Mouse (Mus musculus) frontal cortex, adult (tissue): ENCODE measurements around the gene Mael.

ENCODE experiments used
- ATAC-seq: cut with Nextera tagmentation; 2 replicates; pipeline ENCODE4 v1.9.2; 2017; ENCODE audit warnings: mild to moderate bottlenecking, moderate library complexity, mixed read lengths; ENCODE audit not compliant: low TSS enrichment

Gene Mael

DNA sequence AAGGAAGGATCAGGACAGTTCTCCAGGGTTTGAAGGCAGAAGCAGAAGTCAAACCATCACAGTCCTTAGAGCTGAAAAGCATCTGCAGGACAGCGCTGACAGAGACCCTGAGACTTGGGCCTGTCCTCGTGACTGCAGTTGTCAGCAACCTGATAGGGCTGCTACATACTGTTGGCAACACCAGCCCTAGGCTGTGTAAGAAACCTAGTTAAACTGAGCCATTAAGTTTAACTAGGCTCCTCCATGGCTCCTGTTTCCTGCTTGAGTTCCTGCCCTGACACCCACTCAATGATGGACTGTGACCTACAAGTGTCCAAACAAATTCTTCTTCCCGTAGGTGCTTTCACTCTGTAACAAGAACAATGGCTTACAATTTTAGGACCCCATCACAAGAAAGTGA, 33.4 kb downstream of the Mael start:
- ATAC-seq: no peak

- ATAC-seq: no peak
Observed at GRCm38 (mm10) chr1:166204171-166204570, 34.4 kb downstream of the Mael start.

- no peak for ATAC-seq
Observed at GRCm38 (mm10) chr1:166189821-166190220, 48.7 kb downstream of the Mael start.

DNA sequence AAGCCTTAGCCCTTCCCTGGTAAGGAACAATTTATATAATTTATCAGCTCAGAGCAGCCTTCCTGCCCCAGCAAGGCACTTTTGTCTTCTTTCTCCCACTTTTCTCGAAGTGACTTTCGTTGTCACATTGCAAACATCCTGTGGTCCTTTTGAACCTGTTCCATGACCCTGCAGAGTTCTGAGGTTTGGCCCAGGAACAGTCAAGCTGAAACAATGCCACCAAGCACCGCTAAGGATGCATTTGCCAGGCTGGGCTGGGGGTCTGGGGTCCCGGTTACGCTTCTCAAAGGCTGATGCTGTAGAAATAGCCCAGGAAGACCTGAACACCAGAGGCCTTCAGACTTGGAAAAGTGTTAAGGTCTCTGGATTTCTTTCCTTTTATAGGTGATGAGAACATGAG, 53.2 kb downstream of the Mael start:
- ATAC-seq: no peak

- peak; percentile 84 for ATAC-seq
Observed at GRCm38 (mm10) chr1:166184391-166185229, 53.9 kb downstream of the Mael start.

- peak; percentile 53 for ATAC-seq
Observed at GRCm38 (mm10) chr1:166182952-166183627, 55.5 kb downstream of the Mael start.

DNA sequence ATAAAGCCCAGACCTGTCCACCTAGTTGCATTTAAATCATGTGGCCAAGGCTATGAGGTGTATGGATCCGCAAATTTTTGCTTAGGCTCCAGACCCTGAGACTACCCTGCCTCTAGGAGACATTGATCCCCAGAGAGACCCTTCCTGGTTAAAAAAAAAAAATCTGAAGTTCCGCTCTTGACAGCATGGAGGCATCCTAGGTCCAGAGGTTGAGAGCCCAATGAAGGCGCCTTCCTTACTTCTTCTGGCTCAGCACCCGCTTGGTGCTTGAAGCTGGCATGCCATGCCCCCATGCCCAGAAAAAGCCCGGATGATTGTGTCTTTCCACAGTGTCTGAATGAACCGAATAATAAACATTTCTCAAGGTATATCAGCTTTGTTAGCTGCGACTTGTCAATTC, 57.0 kb downstream of the Mael start:
- no peak for ATAC-seq

- ATAC-seq: no peak
Observed at GRCm38 (mm10) chr1:166173621-166174020, 64.9 kb downstream of the Mael start.

DNA sequence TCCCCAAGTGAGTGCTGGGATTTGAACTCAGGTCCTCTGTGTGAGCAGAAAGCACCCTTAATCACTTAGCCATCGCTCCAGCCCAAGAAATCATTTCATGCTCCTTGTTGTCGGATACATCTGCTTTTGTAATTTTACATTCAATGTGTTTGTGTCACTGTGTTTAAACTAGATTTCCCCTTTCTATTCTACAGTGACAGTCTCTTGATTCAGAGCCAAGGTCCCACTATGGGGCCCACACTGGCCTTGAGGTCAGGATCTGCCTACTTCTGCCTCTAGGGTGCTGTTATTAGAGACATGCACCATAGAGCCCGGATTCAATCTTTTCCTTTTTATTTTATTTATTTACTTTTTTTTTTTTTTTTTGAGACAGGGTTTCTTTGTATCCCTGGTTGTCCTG, 65.6 kb downstream of the Mael start:
- ATAC-seq: no peak

DNA sequence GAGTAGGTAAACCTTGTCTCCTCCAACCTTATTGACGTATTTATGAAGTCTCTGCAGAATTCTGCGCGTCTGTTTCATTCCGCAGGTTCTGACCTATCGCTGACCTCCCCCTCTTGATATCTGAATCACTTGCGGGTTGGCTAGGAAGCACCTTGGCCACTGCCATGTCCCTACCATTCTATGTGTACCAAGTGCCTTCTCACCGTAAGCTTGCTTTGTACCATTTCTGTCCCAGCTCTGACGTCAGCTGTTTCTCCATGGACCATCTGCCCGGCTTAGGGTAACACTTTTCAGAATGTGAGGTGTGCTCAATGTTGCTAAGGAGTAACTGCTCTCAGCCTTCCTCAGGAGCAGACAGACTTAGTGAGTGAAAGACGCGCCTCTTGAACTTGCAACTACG, 67.7 kb downstream of the Mael start:
- ATAC-seq: peak; percentile 91

DNA sequence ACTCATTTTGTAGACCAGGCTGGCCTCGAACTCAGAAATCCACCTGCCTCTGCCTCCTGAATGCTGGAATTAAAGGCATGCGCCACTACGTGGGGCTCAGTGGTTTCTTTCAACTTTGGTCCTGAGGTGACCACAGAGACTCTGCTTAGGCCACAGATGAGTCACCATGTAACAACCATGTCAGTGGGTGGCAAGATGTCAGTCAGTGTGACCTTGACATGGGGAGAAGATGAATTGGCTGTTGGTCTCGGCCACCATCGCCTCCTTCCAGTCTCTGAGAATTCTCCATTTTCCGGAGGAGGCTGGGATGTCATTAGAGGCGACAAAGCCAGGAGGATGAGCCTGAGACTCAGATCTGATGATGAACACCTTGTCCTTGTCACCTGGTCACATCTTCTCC, 68.8 kb downstream of the Mael start:
- ATAC-seq: no peak

- no peak for ATAC-seq
Observed at GRCm38 (mm10) chr1:166168017-166168416, 70.5 kb downstream of the Mael start.

- no peak for ATAC-seq
Observed at GRCm38 (mm10) chr1:166167405-166167804, 71.1 kb downstream of the Mael start.

DNA sequence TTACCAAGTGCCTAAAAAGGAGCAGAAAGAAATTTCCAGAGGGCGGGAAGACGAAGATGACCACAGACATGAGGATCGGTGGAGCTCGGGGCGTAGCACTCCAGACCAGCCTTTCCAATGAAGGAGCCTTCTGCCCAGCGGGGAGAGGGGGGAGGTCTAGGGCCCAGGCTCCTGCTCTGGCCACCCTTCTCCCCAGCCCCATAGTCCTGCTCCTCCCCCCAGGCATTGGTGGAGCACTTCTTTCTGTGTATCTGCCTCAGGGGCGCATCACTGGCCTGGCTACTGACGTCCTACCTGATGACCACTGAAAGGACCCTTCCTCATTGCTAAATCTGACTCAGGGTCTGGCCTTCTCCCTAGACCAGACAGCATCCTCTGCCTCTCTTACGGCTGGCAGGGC, 73.4 kb downstream of the Mael start:
- ATAC-seq: no peak

DNA sequence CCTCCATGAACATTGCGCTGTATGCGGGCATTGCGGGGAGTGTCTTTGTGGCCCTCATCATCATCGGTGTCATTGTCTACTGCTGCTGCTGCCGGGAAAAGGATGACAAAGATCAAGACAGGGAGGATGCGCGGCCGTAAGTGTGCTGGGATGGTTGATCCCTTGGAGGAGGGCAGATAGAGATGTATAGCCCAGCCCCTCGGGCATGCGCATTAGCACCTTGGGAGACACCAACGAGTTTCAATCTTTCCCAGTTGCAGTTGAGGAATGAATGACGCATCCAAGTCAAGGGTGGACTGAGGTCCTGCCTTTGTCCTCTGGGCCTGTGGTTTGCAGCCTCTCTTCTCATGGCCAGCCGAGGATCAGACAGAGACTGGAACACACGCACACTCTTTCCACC, 74.0 kb downstream of the Mael start:
- no peak for ATAC-seq

DNA sequence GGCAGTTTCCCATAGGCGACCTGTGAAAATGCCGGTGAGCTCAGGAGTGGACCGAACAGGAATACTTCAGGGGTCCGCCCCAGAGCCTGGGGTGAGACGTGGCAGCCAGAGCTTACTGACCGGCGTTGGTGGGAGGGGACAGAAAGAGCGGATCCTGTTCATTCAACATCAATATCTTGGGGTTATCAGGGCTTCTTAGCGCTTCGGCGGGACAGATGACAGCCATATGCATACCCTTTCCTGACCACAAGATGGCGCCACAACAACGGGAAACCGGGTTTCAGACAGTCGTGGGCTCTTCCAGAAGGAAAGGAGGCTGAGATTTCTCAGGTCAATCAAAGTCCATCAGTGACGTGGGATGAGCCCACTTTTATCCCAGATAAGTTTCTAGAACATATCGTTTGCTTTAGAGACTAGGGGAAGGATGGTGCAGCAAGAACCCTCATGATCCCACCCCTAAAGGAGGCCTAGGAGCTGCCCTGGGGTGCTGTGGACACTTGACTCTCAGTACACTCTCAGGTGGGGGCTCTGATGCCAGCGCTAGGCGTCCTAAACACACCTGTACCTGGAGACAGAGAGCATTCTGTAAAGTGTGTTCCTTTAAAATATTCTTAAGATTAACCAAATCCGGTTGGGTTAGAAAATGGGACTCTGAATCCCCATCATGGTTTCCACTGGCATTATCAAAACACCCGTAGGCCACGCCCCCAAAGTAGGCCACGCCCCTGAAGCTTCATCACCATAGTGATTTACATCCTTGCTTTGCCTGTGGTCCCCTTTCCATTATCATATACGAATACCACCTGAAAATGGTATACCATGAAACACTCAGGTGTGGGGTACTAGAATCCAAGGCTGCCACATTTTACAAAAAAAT, 77.7 kb downstream of the Mael start:
- ATAC-seq: peak; percentile 86

DNA sequence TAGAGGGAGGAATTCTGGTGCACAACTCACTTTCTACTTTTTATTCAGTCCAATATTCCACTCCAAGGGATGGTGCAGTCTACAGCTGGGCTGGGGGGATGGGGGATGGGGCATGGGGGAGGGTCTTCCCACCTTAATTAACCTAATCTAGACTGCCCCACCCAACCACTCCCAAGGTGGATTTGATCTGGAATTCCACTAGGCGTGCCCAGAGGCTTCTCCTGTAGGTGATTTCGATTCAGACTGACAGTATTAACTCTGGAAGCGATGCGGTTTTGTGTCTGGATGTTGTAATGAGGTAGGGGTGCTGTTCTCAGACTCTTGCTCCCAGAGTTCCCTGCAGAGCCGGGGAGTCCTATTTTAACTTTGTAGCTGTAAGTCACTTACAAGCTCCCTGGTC, 78.4 kb downstream of the Mael start:
- ATAC-seq: no peak

DNA sequence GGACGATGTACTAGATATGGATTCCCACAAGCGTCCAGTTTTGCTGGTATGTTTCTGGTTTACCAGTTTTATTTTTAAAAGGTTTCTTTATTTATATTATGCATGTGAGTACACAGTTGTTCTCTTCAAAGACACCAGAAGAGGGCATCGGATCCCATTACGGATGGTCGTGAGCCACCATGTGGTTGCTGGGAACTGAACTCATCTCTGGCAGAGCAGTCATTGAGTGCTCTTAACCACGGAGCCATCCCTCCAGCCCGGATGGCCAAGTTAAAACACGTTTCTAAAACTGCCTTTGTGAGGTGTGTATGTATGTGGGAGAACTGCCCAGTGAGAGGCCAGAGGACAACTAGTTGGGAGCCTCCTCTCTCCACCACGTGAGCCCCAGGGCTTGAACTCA, 79.9 kb downstream of the Mael start:
- no peak for ATAC-seq

DNA sequence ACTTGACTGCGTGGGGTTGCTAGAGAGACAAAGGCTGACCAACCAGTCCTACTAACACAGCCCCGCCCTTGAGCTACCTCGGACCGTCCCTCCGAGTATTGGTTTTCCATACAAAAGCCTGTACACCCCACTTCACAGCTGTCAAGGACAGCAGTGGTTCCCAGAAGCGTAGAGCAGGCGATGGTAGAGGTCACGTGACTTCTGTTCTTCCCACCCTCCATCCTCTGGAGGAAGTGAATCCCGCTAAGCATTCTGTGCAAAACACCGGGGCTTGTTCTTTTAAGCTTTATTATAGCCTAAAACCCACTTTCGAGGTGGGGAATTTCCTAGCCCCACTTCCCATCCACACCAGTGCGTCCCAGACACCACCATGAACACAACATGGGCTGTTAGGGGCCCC, 80.8 kb downstream of the Mael start:
- no peak for ATAC-seq

GRCm38 (mm10) chr1:166155113-166155494, 83.4 kb downstream of the Mael start:
- no peak for ATAC-seq

DNA sequence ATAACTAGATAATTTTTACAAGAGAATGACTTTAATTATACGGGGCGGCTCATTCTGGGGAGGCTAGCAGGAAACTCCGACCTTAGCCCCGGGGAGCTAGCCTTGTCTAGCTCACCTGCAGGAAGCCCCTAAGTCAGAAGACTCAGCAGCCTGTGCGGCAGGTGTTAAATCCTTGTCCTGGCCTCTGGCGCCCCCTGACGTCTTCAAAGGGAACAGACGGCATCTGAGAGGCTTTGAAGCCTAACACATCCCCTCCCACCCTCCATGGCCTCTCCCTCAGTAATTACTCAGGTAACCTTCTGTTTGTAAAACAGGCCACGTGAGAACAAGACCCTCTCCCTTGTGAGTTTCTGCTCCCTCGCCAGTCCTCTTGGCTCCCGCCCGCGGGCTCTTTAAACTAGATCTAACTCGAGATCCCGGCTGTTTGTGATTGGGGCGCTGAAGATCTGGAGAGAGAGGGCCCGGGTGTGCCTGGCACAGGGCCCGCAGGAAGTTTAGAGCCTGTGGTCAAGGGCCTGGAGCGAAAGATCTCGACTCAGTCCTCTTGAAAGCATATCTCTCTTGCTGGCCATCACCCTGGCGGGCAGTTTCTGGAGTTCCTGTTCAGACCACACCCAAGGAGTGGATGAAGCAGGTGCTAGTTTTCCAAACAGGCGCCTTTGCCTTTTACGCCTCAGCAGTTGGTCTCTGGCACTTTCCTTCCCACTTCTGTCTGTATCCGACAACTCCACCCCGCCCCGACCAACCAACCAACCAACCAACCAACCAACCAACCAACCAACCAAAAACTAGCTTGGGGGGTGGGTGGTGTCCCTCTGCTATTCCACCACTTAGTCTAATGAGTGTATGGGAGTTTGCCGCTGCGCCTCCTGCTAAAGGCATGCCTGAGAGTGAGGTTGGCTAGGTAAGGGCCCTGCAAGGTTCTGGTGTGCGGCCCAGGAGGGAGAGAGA, 84.1 kb downstream of the Mael start:
- ATAC-seq: peak; percentile 86
